Mouse (Mus musculus) right cerebral cortex, postnatal 36 days (tissue): ENCODE measurements around the gene Naa15.
A peak's percentile ranks its signal among the peaks of the same experiment; 100 is the strongest.
"Not testable (repeated sequence)": the region's sequence is repeated elsewhere in the genome, so short reads cannot be mapped to it uniquely, and the experiment has no call there.

Source experiments
- DNase-seq, 2 experiments: peaks; one replicate each; pipeline ENCODE4 v3.0.0; 2022; ENCODE audit warnings: low spot score in 2 of 2, mixed read lengths in 1 of 2

Naa15 gene

GRCm38 (mm10) chr3:51415098-51416072 lies at the start of gene Naa15:
Naa15 (plus strand) TSS chr3:51415148.
- peak; percentile 94 to 95 for DNase-seq

GRCm38 (mm10) chr3:51365517-51365882 lies 49.4 kb upstream of the Naa15 start:
- no peak for DNase-seq

- no peak for DNase-seq
Observed at GRCm38 (mm10) chr3:51366926-51367325, 48.0 kb upstream of the Naa15 start.

GRCm38 (mm10) chr3:51368011-51368410 lies 46.9 kb upstream of the Naa15 start:
- DNase-seq: no peak

GRCm38 (mm10) chr3:51371826-51372225 lies 43.1 kb upstream of the Naa15 start:
- DNase-seq: no peak

- no peak for DNase-seq
Observed at GRCm38 (mm10) chr3:51372883-51373282, 42.1 kb upstream of the Naa15 start.

GRCm38 (mm10) chr3:51373544-51373943 lies 41.4 kb upstream of the Naa15 start:
- DNase-seq: no peak

- no peak for DNase-seq
Observed at GRCm38 (mm10) chr3:51375307-51376265, 39.4 kb upstream of the Naa15 start.

- DNase-seq: no peak
Observed at GRCm38 (mm10) chr3:51377878-51378664, 36.9 kb upstream of the Naa15 start.

GRCm38 (mm10) chr3:51378665-51378946 lies 36.3 kb upstream of the Naa15 start:
- no peak for DNase-seq

- DNase-seq: no peak
Observed at GRCm38 (mm10) chr3:51379786-51380659, 34.9 kb upstream of the Naa15 start.

GRCm38 (mm10) chr3:51380660-51381014 lies 34.3 kb upstream of the Naa15 start:
- no peak for DNase-seq

GRCm38 (mm10) chr3:51383409-51383808 lies 31.5 kb upstream of the Naa15 start:
- DNase-seq: no peak

GRCm38 (mm10) chr3:51386441-51387133 lies 28.4 kb upstream of the Naa15 start:
- DNase-seq: no peak

GRCm38 (mm10) chr3:51387134-51387451 lies 27.9 kb upstream of the Naa15 start:
- no peak for DNase-seq

- DNase-seq: no peak
Observed at GRCm38 (mm10) chr3:51387868-51388381, 27.0 kb upstream of the Naa15 start.

GRCm38 (mm10) chr3:51388904-51389303 lies 26.0 kb upstream of the Naa15 start:
- DNase-seq: no peak

- DNase-seq: no peak
Observed at GRCm38 (mm10) chr3:51391095-51391494, 23.9 kb upstream of the Naa15 start.

GRCm38 (mm10) chr3:51391591-51391990 lies 23.4 kb upstream of the Naa15 start:
- DNase-seq: no peak

GRCm38 (mm10) chr3:51393018-51393417 lies 21.9 kb upstream of the Naa15 start:
- not testable (repeated sequence) for DNase-seq
